Mouse (Mus musculus): Measurements from ENCODE around the gene C1qtnf4. TPM values are rescaled to one million over a fixed set of nuclear protein-coding genes. Genes with fewer than 3 reads are reported as not detected.

The C1qtnf4 gene
- 0.02 TPM for polyA plus RNA-seq (2012; fragmentation: generic; extraction: Trizol)
- long read RNA-seq, experiment 1 = 0 reads
- long read RNA-seq, experiment 2 = 0 reads

DNA sequence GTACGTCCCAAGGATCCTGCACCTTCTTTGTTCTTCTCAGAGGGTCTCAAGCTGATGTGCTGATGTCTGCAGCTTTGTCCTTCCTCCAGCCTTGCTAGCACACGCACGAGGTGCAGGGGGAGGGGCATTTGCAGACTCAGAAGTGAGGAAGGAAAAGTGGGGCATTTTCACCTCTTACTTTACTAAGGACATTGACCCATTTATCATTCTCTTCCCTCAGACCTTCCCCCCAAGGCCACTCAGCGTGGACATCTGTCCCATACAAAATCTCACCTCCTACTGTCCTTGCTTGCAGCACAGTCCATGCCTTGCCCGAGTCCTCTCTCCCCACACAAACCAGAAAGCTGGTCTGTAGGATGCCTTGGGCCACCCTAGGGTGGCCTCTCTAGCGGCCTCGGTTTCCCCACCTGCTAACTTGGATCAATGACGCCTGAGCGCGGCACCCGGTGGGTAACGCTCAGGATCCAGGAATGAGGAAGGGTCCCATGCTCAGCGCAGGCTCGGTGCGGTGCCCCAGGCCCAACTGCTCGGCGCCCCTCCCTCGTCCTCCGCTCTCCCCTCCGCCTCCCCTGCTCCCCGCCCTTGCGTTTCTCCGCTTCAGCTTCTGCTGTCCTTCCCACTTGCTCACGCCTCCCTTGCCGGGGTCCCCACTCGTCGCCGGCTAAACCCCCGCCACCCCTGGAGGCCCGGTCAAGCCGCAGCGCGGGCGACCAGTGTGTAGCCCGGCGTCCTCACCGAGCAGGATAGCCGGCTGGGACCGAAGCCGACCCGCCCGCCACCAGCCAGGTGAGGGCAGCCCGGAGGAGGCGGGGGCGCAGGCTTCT is at the start of gene C1qtnf4:
Gene C1qtnf4 (plus strand): TSS at position 643 of the 824 bp plus-strand sequence.
- TF ChIP-seq MYOD1 (IDR thresholded peaks at IDR 0.05; ENCODE audit: control insufficient read depth, insufficient read length, low read depth) (no peak), MAX (IDR thresholded peaks at IDR 0.05) (no peak), FOSL1 (IDR thresholded peaks at IDR 0.05; ENCODE audit: insufficient read depth, low read length, poor library complexity, severe bottlenecking) (no peak), CTCF (IDR thresholded peaks at IDR 0.05; ENCODE audit: control insufficient read depth, insufficient read depth, insufficient read length) (no peak), MYOG (IDR thresholded peaks at IDR 0.05; ENCODE audit: control insufficient read depth, extremely low read depth, insufficient read length) (no peak), USF1 (IDR thresholded peaks at IDR 0.05; ENCODE audit: low read depth) (no peak), CEBPB (IDR thresholded peaks at IDR 0.05; ENCODE audit: low read depth) (no peak)
- Histone ChIP-seq H3K79me3 (ENCODE audit: low read depth) (no peaks in the 10 kb centered on the region), H3K79me2 (ENCODE audit: control insufficient read depth, insufficient read depth) (no peaks in the 10 kb centered on the region), H3K27me3 (ENCODE audit: control insufficient read depth, insufficient read depth, insufficient read length) (peaks cover 31% of the 10 kb centered on the region), H3K36me3 (ENCODE audit: control insufficient read depth, insufficient read depth) (no peaks in the 10 kb centered on the region), H3ac (ENCODE audit: control insufficient read depth, insufficient read length, low read depth) (no peak within 1 kb of the TSS), H3K4me3 (ENCODE audit: insufficient read depth, poor library complexity, severe bottlenecking) (no peak within 1 kb of the TSS)

GRCm38 (mm10) chr2:90838621-90839020 is 47.0 kb upstream of the C1qtnf4 start:
- Histone ChIP-seq H3K4me3 (ENCODE audit: insufficient read depth, poor library complexity, severe bottlenecking) (no peak overlapping the region), H3K79me2 (ENCODE audit: control insufficient read depth, insufficient read depth) (no peaks in the 10 kb centered on the region), H3K27me3 (ENCODE audit: control insufficient read depth, insufficient read depth, insufficient read length) (peaks cover 3% of the 10 kb centered on the region), H3ac (ENCODE audit: control insufficient read depth, insufficient read length, low read depth) (no peak overlapping the region), H3K36me3 (ENCODE audit: control insufficient read depth, insufficient read depth) (no peaks in the 10 kb centered on the region), H3K79me3 (ENCODE audit: low read depth) (no peaks in the 10 kb centered on the region)
- no peak for TF ChIP-seq MYOD1 (IDR thresholded peaks at IDR 0.05; ENCODE audit: control insufficient read depth, insufficient read length, low read depth)
- TF ChIP-seq MYOG (IDR thresholded peaks at IDR 0.05; ENCODE audit: control insufficient read depth, extremely low read depth, insufficient read length) = no peak
- TF ChIP-seq FOSL1 (IDR thresholded peaks at IDR 0.05; ENCODE audit: insufficient read depth, low read length, poor library complexity, severe bottlenecking) = no peak
- TF ChIP-seq CEBPB (IDR thresholded peaks at IDR 0.05; ENCODE audit: low read depth) = no peak
- TF ChIP-seq CTCF (IDR thresholded peaks at IDR 0.05; ENCODE audit: control insufficient read depth, insufficient read depth, insufficient read length) = no peak
- no peak for TF ChIP-seq MAX (IDR thresholded peaks at IDR 0.05)

DNA sequence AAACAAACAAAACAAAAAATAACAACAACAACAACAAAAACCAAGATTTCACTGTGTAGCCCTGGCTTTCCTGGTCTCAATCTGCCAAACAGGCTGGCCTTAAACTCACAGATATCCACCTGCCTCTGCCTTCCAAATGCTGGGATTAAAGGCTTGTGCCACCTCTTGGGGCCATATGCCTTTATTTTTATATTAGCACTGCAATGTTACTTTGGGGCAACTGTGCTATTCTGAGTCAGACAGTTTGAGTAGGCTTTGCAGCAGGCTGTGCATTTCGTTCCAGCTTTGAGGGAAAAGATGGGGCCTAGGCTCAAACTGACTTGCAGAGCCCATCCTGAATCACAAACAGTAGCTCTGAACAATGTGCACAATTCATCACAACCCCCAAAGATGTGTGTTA is 42.0 kb upstream of the C1qtnf4 start:
- no peak overlapping the region for H3K4me3 ChIP-seq (ENCODE audit: insufficient read depth, poor library complexity, severe bottlenecking)
- no peak overlapping the region for H3ac ChIP-seq (ENCODE audit: control insufficient read depth, insufficient read length, low read depth)
- peaks cover 14% of the 10 kb centered on the region for H3K79me3 ChIP-seq (ENCODE audit: low read depth)
- H3K27me3 ChIP-seq (ENCODE audit: control insufficient read depth, insufficient read depth, insufficient read length) = no peaks in the 10 kb centered on the region
- TF ChIP-seq FOSL1 (IDR thresholded peaks at IDR 0.05; ENCODE audit: insufficient read depth, low read length, poor library complexity, severe bottlenecking) (no peak), CTCF (IDR thresholded peaks at IDR 0.05; ENCODE audit: control insufficient read depth, insufficient read depth, insufficient read length) (no peak), MAX (IDR thresholded peaks at IDR 0.05) (no peak), MYOG (IDR thresholded peaks at IDR 0.05; ENCODE audit: control insufficient read depth, extremely low read depth, insufficient read length) (no peak), USF1 (IDR thresholded peaks at IDR 0.05; ENCODE audit: low read depth) (no peak)
- H3K79me2 ChIP-seq (ENCODE audit: control insufficient read depth, insufficient read depth) = peaks cover 16% of the 10 kb centered on the region
- H3K36me3 ChIP-seq (ENCODE audit: control insufficient read depth, insufficient read depth) = no peaks in the 10 kb centered on the region

DNA sequence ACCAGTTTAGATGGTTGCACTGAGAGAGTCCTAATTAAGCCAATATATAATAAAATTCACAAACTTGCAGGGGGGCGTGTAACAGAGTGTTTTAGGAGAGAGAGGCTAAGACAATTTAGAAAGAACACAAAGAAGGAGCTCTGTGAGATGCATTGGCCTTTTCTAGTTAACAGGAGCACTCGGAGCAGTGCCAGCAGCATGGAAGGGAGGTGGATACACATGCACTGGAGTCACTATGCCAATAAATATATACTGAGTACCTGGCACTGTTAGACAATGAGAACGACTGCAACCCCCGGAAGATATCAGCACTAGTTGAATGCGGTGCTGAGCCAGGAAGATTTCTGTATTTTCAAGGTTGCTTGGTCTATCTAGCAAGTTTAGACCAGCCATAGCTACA is 41.4 kb upstream of the C1qtnf4 start:
- Histone ChIP-seq H3ac (ENCODE audit: control insufficient read depth, insufficient read length, low read depth) (no peak overlapping the region), H3K79me2 (ENCODE audit: control insufficient read depth, insufficient read depth) (peaks cover 22% of the 10 kb centered on the region), H3K36me3 (ENCODE audit: control insufficient read depth, insufficient read depth) (peaks cover 6% of the 10 kb centered on the region), H3K79me3 (ENCODE audit: low read depth) (peaks cover 20% of the 10 kb centered on the region), H3K4me3 (ENCODE audit: insufficient read depth, poor library complexity, severe bottlenecking) (no peak overlapping the region), H3K27me3 (ENCODE audit: control insufficient read depth, insufficient read depth, insufficient read length) (no peaks in the 10 kb centered on the region)
- TF ChIP-seq CEBPB (IDR thresholded peaks at IDR 0.05; ENCODE audit: low read depth) (no peak), MYOD1 (IDR thresholded peaks at IDR 0.05; ENCODE audit: control insufficient read depth, insufficient read length, low read depth) (no peak), CTCF (IDR thresholded peaks at IDR 0.05; ENCODE audit: control insufficient read depth, insufficient read depth, insufficient read length) (no peak), MAX (IDR thresholded peaks at IDR 0.05) (no peak), MYOG (IDR thresholded peaks at IDR 0.05; ENCODE audit: control insufficient read depth, extremely low read depth, insufficient read length) (no peak), USF1 (IDR thresholded peaks at IDR 0.05; ENCODE audit: low read depth) (no peak)

DNA sequence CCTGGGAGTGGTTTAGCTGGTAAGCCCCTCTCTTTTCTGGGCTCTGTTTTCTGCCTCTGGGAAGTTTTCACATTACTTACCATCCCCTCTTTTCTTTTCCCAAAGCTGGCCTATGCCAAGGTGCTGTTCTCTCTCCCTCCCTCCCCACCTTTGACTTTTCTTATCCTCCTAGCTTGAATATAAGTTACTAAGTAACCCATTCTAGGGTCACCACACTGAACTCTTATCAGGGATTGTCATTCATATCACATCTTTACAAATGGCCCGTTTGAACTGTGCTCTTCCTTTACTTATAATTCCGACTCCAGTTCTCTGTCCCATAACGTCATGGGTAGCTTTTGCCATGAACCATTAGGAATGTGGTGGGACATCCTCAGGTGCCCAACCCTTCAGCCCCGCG is 40.4 kb upstream of the C1qtnf4 start:
- Histone ChIP-seq H3K79me2 (ENCODE audit: control insufficient read depth, insufficient read depth) (peaks cover 32% of the 10 kb centered on the region), H3K79me3 (ENCODE audit: low read depth) (peaks cover 29% of the 10 kb centered on the region), H3K4me3 (ENCODE audit: insufficient read depth, poor library complexity, severe bottlenecking) (no peak overlapping the region), H3ac (ENCODE audit: control insufficient read depth, insufficient read length, low read depth) (no peak overlapping the region), H3K27me3 (ENCODE audit: control insufficient read depth, insufficient read depth, insufficient read length) (no peaks in the 10 kb centered on the region), H3K36me3 (ENCODE audit: control insufficient read depth, insufficient read depth) (peaks cover 15% of the 10 kb centered on the region)
- TF ChIP-seq MYOD1 (IDR thresholded peaks at IDR 0.05; ENCODE audit: control insufficient read depth, insufficient read length, low read depth) (no peak), USF1 (IDR thresholded peaks at IDR 0.05; ENCODE audit: low read depth) (no peak), FOSL1 (IDR thresholded peaks at IDR 0.05; ENCODE audit: insufficient read depth, low read length, poor library complexity, severe bottlenecking) (no peak), CTCF (IDR thresholded peaks at IDR 0.05; ENCODE audit: control insufficient read depth, insufficient read depth, insufficient read length) (no peak), MAX (IDR thresholded peaks at IDR 0.05) (no peak), CEBPB (IDR thresholded peaks at IDR 0.05; ENCODE audit: low read depth) (no peak), MYOG (IDR thresholded peaks at IDR 0.05; ENCODE audit: control insufficient read depth, extremely low read depth, insufficient read length) (no peak)

Measured in C2C12 (cell line).